Mouse (Mus musculus): ENCODE measurements around the gene Zbtb21. TPM values are rescaled to one million over a fixed set of nuclear protein-coding genes. Genes with fewer than 3 reads are reported as not detected.

Gene Zbtb21
- polyA plus RNA-seq, 1 experiment = 11.1 TPM

DNA sequence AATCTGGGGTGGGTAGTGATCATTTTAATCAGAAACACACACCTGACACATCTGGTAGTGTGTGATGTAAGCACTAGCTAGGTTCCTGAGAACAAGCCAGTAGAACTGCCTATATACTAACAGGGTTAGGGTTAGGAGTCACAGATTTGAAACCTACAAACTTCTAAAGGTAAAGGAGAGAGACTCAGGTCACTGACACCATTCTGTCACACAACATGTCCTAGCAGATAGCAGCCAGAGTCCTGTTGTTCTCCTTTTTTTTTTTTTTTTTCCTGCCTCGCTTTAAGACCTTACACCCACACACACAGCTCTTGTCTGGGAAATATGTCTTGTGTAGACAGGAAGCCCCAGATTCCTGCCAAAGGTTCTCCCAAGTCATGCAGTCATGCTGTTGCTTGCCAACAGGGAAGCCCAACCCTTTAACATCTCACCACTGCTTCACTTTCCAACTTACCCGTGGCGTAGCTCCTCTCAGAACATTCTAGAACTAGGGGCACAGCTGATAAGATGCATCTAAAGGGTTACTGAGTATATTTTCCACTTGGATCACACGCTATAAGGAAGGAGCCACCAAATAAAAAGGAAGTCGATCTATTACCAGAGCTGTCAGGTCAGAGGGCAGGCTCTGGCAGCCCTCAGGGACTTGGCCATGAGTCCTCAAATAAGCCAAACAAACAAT, 64.9 kb downstream of the Zbtb21 start:
- DNase-seq (ENCODE audit: low read depth in 1 of 2, low spot score in 2 of 2) = no peak

More for the DNA sequence above, 64.9 kb downstream of the Zbtb21 start:
- 75% methylated on average over 5 of the region's 5 CpGs for WGBS
- TF ChIP-seq POLR2A (IDR thresholded peaks at IDR 0.05; ENCODE audit: low read depth, low read length) = no peak
- no peak for TF ChIP-seq CTCF (IDR thresholded peaks at IDR 0.05; ENCODE audit: extremely low read depth, insufficient read depth, insufficient read length, insufficient replicate concordance)
- Histone ChIP-seq H3K27me3 (ENCODE audit: control insufficient read depth, insufficient read depth, low read length) (no peaks in the 10 kb centered on the region), H3K36me3 (ENCODE audit: control insufficient read depth, insufficient read depth, low read length) (no peaks in the 10 kb centered on the region), H3K27ac (ENCODE audit: insufficient read depth, low read length) (no peak overlapping the region), H3K4me3 (ENCODE audit: extremely low read depth, insufficient read depth, insufficient read length) (no peak overlapping the region), H3K4me1 (ENCODE audit: control insufficient read depth, insufficient read depth, insufficient read length) (no peaks in the 10 kb centered on the region)

Other genes starting within 250 kb of the Zbtb21 start
- gene Ripk4, start 198.8 kb downstream of the Zbtb21 start, polyA plus RNA-seq (2012; rRNA removed) = 0.15 and 0.19 TPM in 2 replicates
- gene Prdm15, start 110.8 kb downstream of the Zbtb21 start, polyA plus RNA-seq (2012; rRNA removed) = 11.1 and 13.5 TPM in 2 replicates
- gene C2cd2, start within 50 bp of the Zbtb21 start, polyA plus RNA-seq (2012; rRNA removed) = 10.4 and 21.3 TPM in 2 replicates
- gene B230307C23Rik, start 34.7 kb upstream of the Zbtb21 start, polyA plus RNA-seq (2012; rRNA removed) = 3.7 and 5.1 TPM in 2 replicates
- gene A630089N07Rik, start 119.8 kb upstream of the Zbtb21 start, polyA plus RNA-seq (2012; rRNA removed) = 0.97 and 1.3 TPM in 2 replicates